Mouse (Mus musculus) embryonic facial prominence, embryonic 15.5 days (tissue): ENCODE results near the gene Fam19a1. TPM values are rescaled to one million over a fixed set of nuclear protein-coding genes. Genes with fewer than 3 reads are reported as not detected.

ENCODE experiments used
- ATAC-seq: fragments of 200-750 bp; cut with Nextera tagmentation; 2 replicates; pipeline ENCODE4 v1.8.0; 2017; ENCODE audit warnings: low read depth, moderate TSS enrichment; ENCODE audit not compliant: insufficient number of reproducible peaks, low FRiP score, low TSS enrichment
- H3K27ac ChIP-seq: fragments of 300-500 bp; sonication (generic); replicated peaks from 2 replicates; pipeline ENCODE4 v1.5.1; 2015; ENCODE audit warnings: mild to moderate bottlenecking, inconsistent platforms
- H3K27me3 ChIP-seq: fragments of 300-500 bp; sonication (generic); 2 replicates; pipeline ENCODE4 v1.6.1; 2015; ENCODE audit warnings: inconsistent platforms
- H3K36me3 ChIP-seq: fragments of 300-500 bp; sonication (generic); 2 replicates; pipeline ENCODE4 v1.6.1; 2015; ENCODE audit warnings: mild to moderate bottlenecking, inconsistent platforms
- H3K4me1 ChIP-seq: fragments of 300-500 bp; sonication (generic); 2 replicates; pipeline ENCODE4 v1.6.1; 2015; ENCODE audit warnings: inconsistent platforms
- H3K4me2 ChIP-seq: fragments of 300-500 bp; sonication (generic); replicated peaks from 2 replicates; pipeline ENCODE4 v1.6.1; 2015; ENCODE audit warnings: mild to moderate bottlenecking, inconsistent platforms
- H3K4me3 ChIP-seq: fragments of 300-500 bp; sonication (generic); replicated peaks from 2 replicates; pipeline ENCODE4 v1.5.1; 2015; ENCODE audit warnings: mild to moderate bottlenecking, inconsistent platforms
- H3K9ac ChIP-seq: fragments of 300-500 bp; sonication (generic); 2 replicates; pipeline ENCODE4 v1.6.1; 2015; ENCODE audit warnings: inconsistent platforms
- H3K9me3 ChIP-seq: fragments of 300-500 bp; sonication (generic); replicated peaks from 2 replicates; pipeline ENCODE4 v1.6.1; 2016; ENCODE audit warnings: inconsistent platforms
- WGBS: fragments of 180-500 bp; shearing (Covaris S2); methylation state at CpG from one replicate; pipeline ENCODE4 v1.1.7; 2015; 5-methylcytosine and 5-hydroxymethylcytosine counted together
- polyA plus RNA-seq: library from polyadenylated mRNA; unstranded; fragments of >200 nt; fragmentation: Nextera tagmentation; extraction: Ambion mirVana; gene quantifications from 2 replicates; pipeline ENCODE4 v1.2.1, GENCODE M21; 2015

The Fam19a1 gene
- polyA plus RNA-seq, 1 experiment from 2014 or later, result 2.3 TPM

GRCm38 (mm10) chr6:96258651-96259050, 145.7 kb downstream of the Fam19a1 start:
- ATAC-seq, result no peak
- Histone ChIP-seq H3K4me1 (no peaks in the 10 kb centered on the region), H3K27ac (no peak overlapping the region), H3K4me2 (no peak overlapping the region), H3K9me3 (no peaks in the 10 kb centered on the region), H3K9ac (no peak overlapping the region), H3K36me3 (no peaks in the 10 kb centered on the region), H3K4me3 (no peak overlapping the region), H3K27me3 (no peaks in the 10 kb centered on the region)
- WGBS, result 86% methylated on average over 3 of the region's 3 CpGs

- Histone ChIP-seq H3K27me3 (no peaks in the 10 kb centered on the region), H3K4me2 (no peak overlapping the region), H3K9me3 (no peaks in the 10 kb centered on the region), H3K27ac (no peak overlapping the region), H3K4me3 (no peak overlapping the region), H3K36me3 (no peaks in the 10 kb centered on the region), H3K9ac (no peak overlapping the region), H3K4me1 (no peaks in the 10 kb centered on the region)
- ATAC-seq, result no peak
- 71% methylated on average over 4 of the region's 4 CpGs for WGBS
Measured at GRCm38 (mm10) chr6:96266456-96266855, 153.5 kb downstream of the Fam19a1 start.

GRCm38 (mm10) chr6:96268788-96269187, 155.8 kb downstream of the Fam19a1 start:
- Histone ChIP-seq H3K4me3 (no peak overlapping the region), H3K27me3 (no peaks in the 10 kb centered on the region), H3K27ac (no peak overlapping the region), H3K9ac (no peak overlapping the region), H3K9me3 (no peaks in the 10 kb centered on the region), H3K4me2 (no peak overlapping the region), H3K4me1 (no peaks in the 10 kb centered on the region), H3K36me3 (no peaks in the 10 kb centered on the region)
- no peak for ATAC-seq

DNA sequence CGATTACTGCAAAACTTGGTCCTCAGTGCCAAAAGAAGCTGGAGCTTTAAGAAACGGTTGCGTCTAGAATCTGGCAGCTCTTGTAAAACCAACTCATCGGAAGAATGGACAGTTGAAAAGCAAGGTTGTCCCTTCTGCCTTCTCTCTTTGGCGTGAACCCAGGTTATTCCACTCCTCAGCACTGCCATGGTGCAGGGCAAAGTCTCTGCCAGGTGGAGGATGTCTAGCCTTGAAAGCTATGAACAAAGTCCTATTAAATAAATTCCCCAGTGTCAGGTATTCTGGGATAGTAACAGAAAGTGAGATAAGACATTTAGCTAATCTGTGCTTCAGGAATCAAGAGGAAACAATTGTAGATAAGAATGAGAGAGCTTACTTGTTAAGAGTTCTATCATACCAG, 157.5 kb downstream of the Fam19a1 start:
- Histone ChIP-seq H3K4me1 (no peaks in the 10 kb centered on the region), H3K36me3 (no peaks in the 10 kb centered on the region), H3K4me2 (no peak overlapping the region), H3K27me3 (no peaks in the 10 kb centered on the region), H3K9me3 (no peaks in the 10 kb centered on the region), H3K4me3 (no peak overlapping the region), H3K27ac (no peak overlapping the region), H3K9ac (no peak overlapping the region)
- WGBS, result 91% methylated on average over 5 of the region's 5 CpGs
- no peak for ATAC-seq

GRCm38 (mm10) chr6:96283731-96284130, 170.8 kb downstream of the Fam19a1 start:
- Histone ChIP-seq H3K36me3 (no peaks in the 10 kb centered on the region), H3K9me3 (no peaks in the 10 kb centered on the region), H3K27ac (no peak overlapping the region), H3K27me3 (no peaks in the 10 kb centered on the region), H3K9ac (no peak overlapping the region), H3K4me3 (no peak overlapping the region), H3K4me2 (no peak overlapping the region), H3K4me1 (no peaks in the 10 kb centered on the region)
- 86% methylated on average over 4 of the region's 4 CpGs for WGBS
- no peak for ATAC-seq

DNA sequence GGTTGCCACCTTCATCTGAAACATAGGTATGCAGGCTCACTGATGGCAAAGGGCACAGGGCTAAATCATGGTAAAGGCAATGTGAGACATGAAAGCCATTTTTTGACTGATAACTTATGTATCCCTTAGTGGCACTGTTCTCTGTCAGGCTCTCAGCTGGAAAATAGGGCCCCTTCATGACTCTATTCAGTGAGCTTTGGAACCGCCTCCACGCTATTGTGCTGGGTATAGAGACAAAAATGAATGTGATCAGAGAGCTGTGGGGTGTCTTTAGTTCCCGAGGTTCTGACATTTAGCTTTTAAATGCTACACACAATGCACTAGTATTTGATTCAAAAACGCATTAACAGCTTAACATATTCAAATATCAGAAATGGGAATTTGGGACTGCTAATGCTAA, 171.6 kb downstream of the Fam19a1 start:
- ATAC-seq, result no peak
- H3K27ac ChIP-seq, result no peak overlapping the region
- no peak overlapping the region for H3K9ac ChIP-seq
- no peaks in the 10 kb centered on the region for H3K4me1 ChIP-seq
- H3K27me3 ChIP-seq, result no peaks in the 10 kb centered on the region
- WGBS, result 76% methylated on average over 4 of the region's 4 CpGs
- H3K9me3 ChIP-seq, result no peaks in the 10 kb centered on the region
- H3K4me3 ChIP-seq, result no peak overlapping the region
- no peak overlapping the region for H3K4me2 ChIP-seq
- no peaks in the 10 kb centered on the region for H3K36me3 ChIP-seq

DNA sequence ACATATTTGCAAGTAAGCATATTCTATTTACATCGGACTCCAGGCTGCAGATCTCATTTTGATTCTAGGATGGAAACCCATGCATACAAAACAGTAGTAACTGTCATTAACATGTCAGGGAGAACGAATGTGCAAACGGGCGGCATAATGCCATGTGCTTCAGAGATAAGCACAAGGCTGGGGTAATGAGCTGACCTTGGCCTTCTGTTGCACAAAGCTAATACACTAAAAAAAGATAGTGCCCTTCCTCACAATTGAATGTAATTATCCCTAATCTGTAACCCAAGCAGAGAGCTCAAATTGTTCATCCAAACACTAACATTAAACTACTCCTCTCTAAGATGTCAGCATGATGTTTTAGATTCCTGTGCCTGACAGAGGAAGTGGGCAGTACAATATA, 173.3 kb downstream of the Fam19a1 start:
- H3K36me3 ChIP-seq, result no peaks in the 10 kb centered on the region
- no peak overlapping the region for H3K4me3 ChIP-seq
- no peak for ATAC-seq
- no peak overlapping the region for H3K4me2 ChIP-seq
- no peak overlapping the region for H3K27ac ChIP-seq
- no peaks in the 10 kb centered on the region for H3K27me3 ChIP-seq
- 65% methylated on average over 4 of the region's 4 CpGs for WGBS
- H3K4me1 ChIP-seq, result no peaks in the 10 kb centered on the region
- no peak overlapping the region for H3K9ac ChIP-seq
- no peaks in the 10 kb centered on the region for H3K9me3 ChIP-seq

- WGBS, result 54% methylated on average over 2 of the region's 2 CpGs
- ATAC-seq, result no peak
- H3K27ac ChIP-seq, result no peak overlapping the region
- no peak overlapping the region for H3K4me2 ChIP-seq
- H3K27me3 ChIP-seq, result no peaks in the 10 kb centered on the region
- no peak overlapping the region for H3K4me3 ChIP-seq
- no peaks in the 10 kb centered on the region for H3K4me1 ChIP-seq
- no peaks in the 10 kb centered on the region for H3K9me3 ChIP-seq
- H3K36me3 ChIP-seq, result no peaks in the 10 kb centered on the region
- no peak overlapping the region for H3K9ac ChIP-seq
Measured at GRCm38 (mm10) chr6:96287377-96287776, 174.4 kb downstream of the Fam19a1 start.

DNA sequence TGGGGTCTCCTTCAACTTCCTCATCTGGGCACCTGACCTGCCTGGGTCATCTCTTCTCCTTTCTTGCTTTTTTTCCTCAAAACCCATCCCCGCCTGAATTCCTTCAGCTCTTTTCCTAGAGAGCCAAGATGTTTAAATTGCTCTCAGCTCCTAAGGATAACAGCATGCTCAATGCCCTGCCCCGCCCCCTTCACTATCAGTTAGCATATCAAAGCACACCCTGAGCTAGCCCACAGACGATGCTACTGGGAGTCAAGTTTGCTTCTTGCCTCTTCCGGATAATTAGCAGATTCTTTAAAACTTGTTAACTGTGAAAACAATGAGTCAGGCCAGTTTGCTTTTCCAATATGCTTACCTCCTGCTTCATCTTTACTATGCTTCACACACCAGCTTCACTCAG, 176.7 kb downstream of the Fam19a1 start:
- Histone ChIP-seq H3K27me3 (no peaks in the 10 kb centered on the region), H3K36me3 (no peaks in the 10 kb centered on the region), H3K9me3 (no peaks in the 10 kb centered on the region), H3K4me1 (no peaks in the 10 kb centered on the region), H3K4me2 (no peak overlapping the region), H3K9ac (no peak overlapping the region), H3K27ac (no peak overlapping the region), H3K4me3 (no peak overlapping the region)
- 31% methylated on average over 4 of the region's 4 CpGs for WGBS
- no peak for ATAC-seq

- Histone ChIP-seq H3K27me3 (no peaks in the 10 kb centered on the region), H3K27ac (no peak overlapping the region), H3K4me1 (no peaks in the 10 kb centered on the region), H3K4me2 (no peak overlapping the region), H3K9me3 (no peaks in the 10 kb centered on the region), H3K9ac (no peak overlapping the region), H3K4me3 (no peak overlapping the region), H3K36me3 (no peaks in the 10 kb centered on the region)
- 82% methylated on average over 2 of the region's 2 CpGs for WGBS
- no peak for ATAC-seq
Measured at GRCm38 (mm10) chr6:96347491-96347890, 234.5 kb downstream of the Fam19a1 start.

- no peaks in the 10 kb centered on the region for H3K27me3 ChIP-seq
- no peak for ATAC-seq
- H3K36me3 ChIP-seq, result no peaks in the 10 kb centered on the region
- no peak overlapping the region for H3K27ac ChIP-seq
- no peak overlapping the region for H3K9ac ChIP-seq
- H3K4me2 ChIP-seq, result no peak overlapping the region
- no peaks in the 10 kb centered on the region for H3K4me1 ChIP-seq
- WGBS, result 77% methylated on average over 7 of the region's 7 CpGs
- no peaks in the 10 kb centered on the region for H3K9me3 ChIP-seq
- no peak overlapping the region for H3K4me3 ChIP-seq
Measured at GRCm38 (mm10) chr6:96349446-96350025, 236.6 kb downstream of the Fam19a1 start.

DNA sequence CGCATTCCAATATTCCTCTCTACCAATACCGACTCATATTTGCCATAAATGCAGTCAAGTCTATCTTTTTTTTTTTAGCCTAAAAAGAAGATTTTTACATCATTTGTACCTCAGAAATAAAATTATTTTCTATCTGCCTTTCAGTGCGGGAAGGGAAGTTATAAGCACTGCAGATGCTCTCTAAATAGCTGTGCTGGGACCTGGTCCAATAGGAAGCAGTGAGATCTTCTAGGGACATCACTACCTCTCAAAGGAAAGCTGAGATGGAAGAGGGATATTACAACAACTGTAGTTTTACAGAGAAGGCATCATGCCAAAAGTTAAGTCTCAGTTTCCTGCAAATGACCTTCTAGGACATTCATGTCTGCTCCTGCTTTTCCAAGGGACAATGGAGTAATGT, 256.6 kb downstream of the Fam19a1 start:
- H3K27ac ChIP-seq, result no peak overlapping the region
- no peaks in the 10 kb centered on the region for H3K4me1 ChIP-seq
- no peaks in the 10 kb centered on the region for H3K27me3 ChIP-seq
- no peak overlapping the region for H3K4me2 ChIP-seq
- 94% methylated on average over 3 of the region's 3 CpGs for WGBS
- no peak overlapping the region for H3K9ac ChIP-seq
- H3K36me3 ChIP-seq, result no peaks in the 10 kb centered on the region
- no peaks in the 10 kb centered on the region for H3K9me3 ChIP-seq
- ATAC-seq, result no peak
- H3K4me3 ChIP-seq, result no peak overlapping the region
